Mouse (Mus musculus): ENCODE data around the gene Col1a2. TPM values are rescaled to one million over a fixed set of nuclear protein-coding genes. Genes with fewer than 3 reads are reported as not detected.

Col1a2 gene
- total RNA-seq (2017), result 0.74 TPM in 1 of 2 replicates, not detected in the other

GRCm38 (mm10) chr6:4504603-4505131 lies at the start of gene Col1a2:
Gene Col1a2 (plus strand): TSS chr6:4504814.
- ATAC-seq (ENCODE audit: extremely low read depth, insufficient number of reproducible peaks, low FRiP score, poor library complexity, severe bottlenecking), result no peak

- ATAC-seq (ENCODE audit: extremely low read depth, insufficient number of reproducible peaks, low FRiP score, poor library complexity, severe bottlenecking), result no peak
These were observed 49.1 kb upstream of the Col1a2 start for GRCm38 (mm10) chr6:4455518-4455917.

GRCm38 (mm10) chr6:4455961-4456617 lies 48.5 kb upstream of the Col1a2 start:
- ATAC-seq (ENCODE audit: extremely low read depth, insufficient number of reproducible peaks, low FRiP score, poor library complexity, severe bottlenecking), result no peak

- no peak for ATAC-seq (ENCODE audit: extremely low read depth, insufficient number of reproducible peaks, low FRiP score, poor library complexity, severe bottlenecking)
These were observed 47.7 kb upstream of the Col1a2 start for GRCm38 (mm10) chr6:4456691-4457447.

- no peak for ATAC-seq (ENCODE audit: extremely low read depth, insufficient number of reproducible peaks, low FRiP score, poor library complexity, severe bottlenecking)
These were observed 47.0 kb upstream of the Col1a2 start for GRCm38 (mm10) chr6:4457555-4457996.

GRCm38 (mm10) chr6:4465320-4465719 lies 39.3 kb upstream of the Col1a2 start:
- no peak for ATAC-seq (ENCODE audit: extremely low read depth, insufficient number of reproducible peaks, low FRiP score, poor library complexity, severe bottlenecking)

- no peak for ATAC-seq (ENCODE audit: extremely low read depth, insufficient number of reproducible peaks, low FRiP score, poor library complexity, severe bottlenecking)
These were observed 21.1 kb upstream of the Col1a2 start for GRCm38 (mm10) chr6:4483577-4483936.

GRCm38 (mm10) chr6:4483937-4484601 lies 20.5 kb upstream of the Col1a2 start:
- no peak for ATAC-seq (ENCODE audit: extremely low read depth, insufficient number of reproducible peaks, low FRiP score, poor library complexity, severe bottlenecking)

GRCm38 (mm10) chr6:4488349-4488748 lies 16.3 kb upstream of the Col1a2 start:
- no peak for ATAC-seq (ENCODE audit: extremely low read depth, insufficient number of reproducible peaks, low FRiP score, poor library complexity, severe bottlenecking)

GRCm38 (mm10) chr6:4488966-4489365 lies 15.6 kb upstream of the Col1a2 start:
- ATAC-seq (ENCODE audit: extremely low read depth, insufficient number of reproducible peaks, low FRiP score, poor library complexity, severe bottlenecking), result no peak

GRCm38 (mm10) chr6:4489366-4490245 lies 15.0 kb upstream of the Col1a2 start:
- no peak for ATAC-seq (ENCODE audit: extremely low read depth, insufficient number of reproducible peaks, low FRiP score, poor library complexity, severe bottlenecking)

GRCm38 (mm10) chr6:4493666-4494065 lies 10.9 kb upstream of the Col1a2 start:
- no peak for ATAC-seq (ENCODE audit: extremely low read depth, insufficient number of reproducible peaks, low FRiP score, poor library complexity, severe bottlenecking)

- no peak for ATAC-seq (ENCODE audit: extremely low read depth, insufficient number of reproducible peaks, low FRiP score, poor library complexity, severe bottlenecking)
These were observed 8.2 kb upstream of the Col1a2 start for GRCm38 (mm10) chr6:4496428-4496827.

GRCm38 (mm10) chr6:4503106-4503505 lies 1.5 kb upstream of the Col1a2 start:
- ATAC-seq (ENCODE audit: extremely low read depth, insufficient number of reproducible peaks, low FRiP score, poor library complexity, severe bottlenecking), result no peak

- no peak for ATAC-seq (ENCODE audit: extremely low read depth, insufficient number of reproducible peaks, low FRiP score, poor library complexity, severe bottlenecking)
These were observed 764 bp downstream of the Col1a2 start for GRCm38 (mm10) chr6:4505158-4505997.

- no peak for ATAC-seq (ENCODE audit: extremely low read depth, insufficient number of reproducible peaks, low FRiP score, poor library complexity, severe bottlenecking)
These were observed 1.5 kb downstream of the Col1a2 start for GRCm38 (mm10) chr6:4506106-4506505.

GRCm38 (mm10) chr6:4506791-4507190 lies 2.2 kb downstream of the Col1a2 start:
- no peak for ATAC-seq (ENCODE audit: extremely low read depth, insufficient number of reproducible peaks, low FRiP score, poor library complexity, severe bottlenecking)

GRCm38 (mm10) chr6:4507323-4507722 lies 2.7 kb downstream of the Col1a2 start:
- no peak for ATAC-seq (ENCODE audit: extremely low read depth, insufficient number of reproducible peaks, low FRiP score, poor library complexity, severe bottlenecking)

All from neutrophil, adult 5-6 weeks (primary cell).